Mouse (Mus musculus): ENCODE measurements around the gene Loxl3. TPM values are rescaled to one million over a fixed set of nuclear protein-coding genes. Genes with fewer than 3 reads are reported as not detected.
A peak's percentile ranks its signal among the peaks of the same experiment; 100 is the strongest.

Gene Loxl3
- polyA plus RNA-seq, 1 experiment from 2014 or later: 13.6 TPM

DNA sequence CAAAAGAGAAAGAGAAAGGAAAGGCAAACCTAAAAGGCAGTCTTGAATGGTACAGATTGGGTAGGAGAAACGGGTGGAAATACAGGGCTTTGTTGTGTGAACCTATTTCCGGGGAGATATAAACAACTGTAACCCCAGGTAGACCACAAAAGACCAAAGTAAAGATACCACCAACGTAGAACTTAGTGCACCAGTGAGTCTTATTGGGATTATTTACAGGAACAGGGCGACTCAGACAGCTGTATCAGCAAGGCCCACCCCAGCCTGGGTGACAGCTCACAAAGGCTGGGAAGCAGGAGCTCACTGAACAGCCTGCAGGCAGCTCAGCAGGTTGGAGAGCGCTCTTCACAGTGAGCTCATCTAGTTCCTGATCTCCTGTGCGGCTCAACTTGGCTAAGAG, 62.0 kb downstream of the Loxl3 start:
- H3K9me3 ChIP-seq (ENCODE audit: control insufficient read depth, low read length): no peaks in the 10 kb centered on the region
- peaks cover 2% of the 10 kb centered on the region; the same call in 1 of the 2 replicates for H3K4me1 ChIP-seq (replicated peaks; ENCODE audit: control insufficient read depth, insufficient read depth, low read length)
- no peaks in the 10 kb centered on the region for H3K36me3 ChIP-seq (ENCODE audit: control insufficient read depth, insufficient read depth, low read length)
- H3K4me3 ChIP-seq (ENCODE audit: low read depth, low read length): no peak overlapping the region
- H3K27me3 ChIP-seq (replicated peaks; ENCODE audit: control insufficient read depth, insufficient read depth, low read length): 0 out of 2 replicates have a peak, but pooled peaks cover under 1% of the 10 kb centered on the region
- no peak overlapping the region for H3K4me2 ChIP-seq (ENCODE audit: low read length)
- H3K9ac ChIP-seq (ENCODE audit: low read length): no peak overlapping the region
- H3K27ac ChIP-seq (ENCODE audit: low read depth): no peak overlapping the region
- DNase-seq (ENCODE audit: low spot score) (no peak), ATAC-seq (replicated peaks; ENCODE audit: low FRiP score, low TSS enrichment, low read depth) (no peak)
- 46% methylated on average over 6 of the region's 6 CpGs for WGBS

- Histone ChIP-seq H3K4me1 (replicated peaks; ENCODE audit: control insufficient read depth, insufficient read depth, low read length) (peaks cover 13% of the 10 kb centered on the region), H3K9ac (ENCODE audit: low read length) (no peak overlapping the region), H3K27ac (ENCODE audit: low read depth) (no peak overlapping the region), H3K4me3 (ENCODE audit: low read depth, low read length) (no peak overlapping the region), H3K9me3 (ENCODE audit: control insufficient read depth, low read length) (no peaks in the 10 kb centered on the region), H3K4me2 (ENCODE audit: low read length) (no peak overlapping the region), H3K27me3 (replicated peaks; ENCODE audit: control insufficient read depth, insufficient read depth, low read length) (no peaks in the 10 kb centered on the region), H3K36me3 (ENCODE audit: control insufficient read depth, insufficient read depth, low read length) (no peaks in the 10 kb centered on the region)
- DNase-seq (ENCODE audit: low spot score) (no peak), ATAC-seq (replicated peaks; ENCODE audit: low FRiP score, low TSS enrichment, low read depth) (no peak)
- WGBS: 51% methylated on average over 2 of the region's 2 CpGs
Measured at GRCm38 (mm10) chr6:83098411-83098810, 64.4 kb downstream of the Loxl3 start.

GRCm38 (mm10) chr6:83101316-83101687, 67.3 kb downstream of the Loxl3 start, which contains the start of the genes Ccdc142 and Gm42688:
TSS of gene Ccdc142 (plus strand) at chr6:83101601.
TSS of gene Gm42688 (plus strand) at chr6:83101617.
- WGBS: under 1% methylated on average over 25 of the region's 25 CpGs
- no peak for DNase-seq (ENCODE audit: low spot score)
- ATAC-seq (replicated peaks; ENCODE audit: low FRiP score, low TSS enrichment, low read depth): peak; percentile 80

GRCm38 (mm10) chr6:83101688-83102556, 67.9 kb downstream of the Loxl3 start:
- ATAC-seq (replicated peaks; ENCODE audit: low FRiP score, low TSS enrichment, low read depth): peak; percentile 84
- Histone ChIP-seq H3K4me1 (replicated peaks; ENCODE audit: control insufficient read depth, insufficient read depth, low read length) (peaks cover 13% of the 10 kb centered on the region), H3K27me3 (replicated peaks; ENCODE audit: control insufficient read depth, insufficient read depth, low read length) (no peaks in the 10 kb centered on the region), H3K9ac (ENCODE audit: low read length) (peak overlapping the region; percentile 78), H3K4me3 (ENCODE audit: low read depth, low read length) (peak overlapping the region; percentile 79), H3K9me3 (ENCODE audit: control insufficient read depth, low read length) (no peaks in the 10 kb centered on the region), H3K36me3 (ENCODE audit: control insufficient read depth, insufficient read depth, low read length) (no peaks in the 10 kb centered on the region), H3K27ac (ENCODE audit: low read depth) (peak overlapping the region; percentile 77), H3K4me2 (ENCODE audit: low read length) (peak overlapping the region; percentile 100)
- DNase-seq (ENCODE audit: low spot score): peak; percentile 90
- under 1% methylated on average over 69 of the region's 74 CpGs for WGBS

More at GRCm38 (mm10) chr6:83101316-83101687, 67.3 kb downstream of the Loxl3 start, which contains the start of the genes Ccdc142 and Gm42688:
- H3K27ac ChIP-seq (ENCODE audit: low read depth): peak within 1 kb of the TSS; percentile 77
- no peaks in the 10 kb centered on the region for H3K36me3 ChIP-seq (ENCODE audit: control insufficient read depth, insufficient read depth, low read length)
- H3K27me3 ChIP-seq (replicated peaks; ENCODE audit: control insufficient read depth, insufficient read depth, low read length): no peaks in the 10 kb centered on the region
- H3K4me2 ChIP-seq (ENCODE audit: low read length): peak within 1 kb of the TSS; percentile 100
- H3K9ac ChIP-seq (ENCODE audit: low read length): peak within 1 kb of the TSS; percentile 78
- H3K4me3 ChIP-seq (ENCODE audit: low read depth, low read length): peak within 1 kb of the TSS; percentile 79
- peaks cover 13% of the 10 kb centered on the region for H3K4me1 ChIP-seq (replicated peaks; ENCODE audit: control insufficient read depth, insufficient read depth, low read length)
- no peaks in the 10 kb centered on the region for H3K9me3 ChIP-seq (ENCODE audit: control insufficient read depth, low read length)

MicroRNAs within 50 kb of the gene (microRNA counts, 519-probe panel; counts per million panel counts)
- not detected for microRNA mmu-miR-3470a+mmu-miR-3470b

Small RNA genes lying within 50 kb of the gene (microRNA-seq; reads per million reads assigned to microRNA genes)
- not detected for gene Mir3470a
- 0.34 reads per million for gene Mir7040

Other genes with a start within 250 kb of the Loxl3 start
- gene Sema4f, start 94.4 kb upstream of the Loxl3 start, polyA plus RNA-seq (2014; fragmentation: Nextera tagmentation; extraction: Ambion mirVana): 1.5 and 1.6 TPM in 2 replicates
- gene M1ap, start 87.3 kb upstream of the Loxl3 start, polyA plus RNA-seq (2014; fragmentation: Nextera tagmentation; extraction: Ambion mirVana): 0.17 and 0.47 TPM in 2 replicates
- 7.6 and 9.1 TPM in 2 replicates for gene Dok1, start 702 bp upstream of the Loxl3 start, polyA plus RNA-seq (2014; fragmentation: Nextera tagmentation; extraction: Ambion mirVana)
- gene Aup1, start 20.3 kb downstream of the Loxl3 start, polyA plus RNA-seq (2014; fragmentation: Nextera tagmentation; extraction: Ambion mirVana): 158 and 167 TPM in 2 replicates
- 42.6 and 45.9 TPM in 2 replicates for gene Htra2, start 21.1 kb downstream of the Loxl3 start, polyA plus RNA-seq (2014; fragmentation: Nextera tagmentation; extraction: Ambion mirVana)
- 7.7 and 8.2 TPM in 2 replicates for gene Dqx1, start 23.7 kb downstream of the Loxl3 start, polyA plus RNA-seq (2014; fragmentation: Nextera tagmentation; extraction: Ambion mirVana)
- 36.4 and 43.1 TPM in 2 replicates for gene Tlx2, start 36.1 kb downstream of the Loxl3 start, polyA plus RNA-seq (2014; fragmentation: Nextera tagmentation; extraction: Ambion mirVana)
- 45.5 and 46.9 TPM in 2 replicates for gene Pcgf1, start 43.7 kb downstream of the Loxl3 start, polyA plus RNA-seq (2014; fragmentation: Nextera tagmentation; extraction: Ambion mirVana)
- 1.1 and 1.4 TPM in 2 replicates for gene Lbx2, start 52.2 kb downstream of the Loxl3 start, polyA plus RNA-seq (2014; fragmentation: Nextera tagmentation; extraction: Ambion mirVana)
- gene Ccdc142, start 67.4 kb downstream of the Loxl3 start, polyA plus RNA-seq (2014; fragmentation: Nextera tagmentation; extraction: Ambion mirVana): 2.0 and 2.9 TPM in 2 replicates
- 2.1 and 2.6 TPM in 2 replicates for gene Gm42688, start 67.4 kb downstream of the Loxl3 start, polyA plus RNA-seq (2014; fragmentation: Nextera tagmentation; extraction: Ambion mirVana)
- gene Mrpl53, start 74.9 kb downstream of the Loxl3 start, polyA plus RNA-seq (2014; fragmentation: Nextera tagmentation; extraction: Ambion mirVana): 132 and 136 TPM in 2 replicates
- gene Mogs, start 81.3 kb downstream of the Loxl3 start, polyA plus RNA-seq (2014; fragmentation: Nextera tagmentation; extraction: Ambion mirVana): 39.7 and 60.0 TPM in 2 replicates
- 83.8 and 91.2 TPM in 2 replicates for gene Wbp1, start 87.4 kb downstream of the Loxl3 start, polyA plus RNA-seq (2014; fragmentation: Nextera tagmentation; extraction: Ambion mirVana)
- gene Ino80b, start 91.3 kb downstream of the Loxl3 start, polyA plus RNA-seq (2014; fragmentation: Nextera tagmentation; extraction: Ambion mirVana): 13.4 and 13.8 TPM in 2 replicates
- 16.9 and 17.6 TPM in 2 replicates for gene Rtkn, start 101.3 kb downstream of the Loxl3 start, polyA plus RNA-seq (2014; fragmentation: Nextera tagmentation; extraction: Ambion mirVana)
- gene Wdr54, start 122.2 kb downstream of the Loxl3 start, polyA plus RNA-seq (2014; fragmentation: Nextera tagmentation; extraction: Ambion mirVana): 4.3 and 6.4 TPM in 2 replicates
- 0.47 and 0.83 TPM in 2 replicates for gene 1700003E16Rik, start 122.2 kb downstream of the Loxl3 start, polyA plus RNA-seq (2014; fragmentation: Nextera tagmentation; extraction: Ambion mirVana)
- gene Dctn1, start 131.7 kb downstream of the Loxl3 start, polyA plus RNA-seq (2014; fragmentation: Nextera tagmentation; extraction: Ambion mirVana): 75.3 and 76.0 TPM in 2 replicates
- 0.17 and 0.46 TPM in 2 replicates for gene Slc4a5, start 185.7 kb downstream of the Loxl3 start, polyA plus RNA-seq (2014; fragmentation: Nextera tagmentation; extraction: Ambion mirVana)

All from intestine, embryonic 14.5 days (tissue).